Mouse (Mus musculus): ENCODE data around the gene Prf1.

Prf1 gene

GRCm38 (mm10) chr10:61339216-61339615, 41.6 kb downstream of the Prf1 start:
- no peak for DNase-seq (ENCODE audit: low spot score in 2 of 2)

GRCm38 (mm10) chr10:61340247-61340646, 42.6 kb downstream of the Prf1 start:
- no peak for DNase-seq (ENCODE audit: low spot score in 2 of 2)

GRCm38 (mm10) chr10:61341045-61341444, 43.4 kb downstream of the Prf1 start:
- no peak for DNase-seq (ENCODE audit: low spot score in 2 of 2)

GRCm38 (mm10) chr10:61341557-61341956, 43.9 kb downstream of the Prf1 start:
- DNase-seq (ENCODE audit: low spot score in 2 of 2), result peak; percentile 80 to 84

- no peak for DNase-seq (ENCODE audit: low spot score in 2 of 2)
Observed at GRCm38 (mm10) chr10:61342750-61343149, 45.1 kb downstream of the Prf1 start.

GRCm38 (mm10) chr10:61343950-61344349, 46.3 kb downstream of the Prf1 start:
- peak; percentile 58 to 68 for DNase-seq (ENCODE audit: low spot score in 2 of 2)

- no peak for DNase-seq (ENCODE audit: low spot score in 2 of 2)
Observed at GRCm38 (mm10) chr10:61345179-61345578, 47.5 kb downstream of the Prf1 start.

- DNase-seq (ENCODE audit: low spot score in 2 of 2), result no peak
Observed at GRCm38 (mm10) chr10:61346374-61346773, 48.7 kb downstream of the Prf1 start.

GRCm38 (mm10) chr10:61351216-61351615, 53.6 kb downstream of the Prf1 start:
- DNase-seq (ENCODE audit: low spot score in 2 of 2), result no peak
